14 mouse cellular contexts compared by ENCODE assay signal in the genomic region with DNA sequence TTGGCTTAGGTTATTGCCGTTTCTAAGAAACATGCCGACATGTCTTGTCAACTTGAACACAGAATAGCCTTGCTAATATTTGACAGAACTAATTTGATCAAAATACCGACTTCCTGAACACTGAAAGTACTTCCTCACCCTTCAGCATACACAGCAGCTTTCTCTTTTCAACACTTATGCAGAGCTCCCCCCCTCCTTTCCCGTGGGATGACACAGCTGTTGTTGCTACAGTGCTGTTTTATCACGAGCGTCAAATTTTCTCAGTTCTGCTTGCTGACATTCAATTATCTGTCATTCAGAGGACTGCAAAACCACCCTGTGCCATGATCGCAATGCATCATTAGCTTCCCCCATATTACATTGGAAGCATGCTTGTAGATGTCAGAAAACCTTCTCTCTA. TPM values are rescaled to one million over a fixed set of nuclear protein-coding genes. Genes with fewer than 3 reads are reported as not detected.
DNase-seq lines count a peak whose midpoint lies in the region; ATAC-seq lines count a peak whose summit lies in the region.
"Had no signal": no experiment of that assay in that cellular context is flagged by ENCODE, and none has a peak within 500 bp of the region (broad histone marks: within the 10 kb centered on the region; RNA-seq: fewer than 3 reads in every experiment).

No protein-coding gene starts in this region.

- no peaks in the 10 kb centered on the region for H3K36me3 ChIP-seq in liver, embryonic 12.5 days
- H3K36me3 ChIP-seq: limb, embryonic 10.5 days had no signal

- H3K9me3 ChIP-seq in liver, embryonic 12.5 days (replicated peaks): no peaks in the 10 kb centered on the region
- H3K9me3 ChIP-seq: limb, embryonic 10.5 days had no signal

- H3K27me3 ChIP-seq in liver, embryonic 12.5 days (replicated peaks): no peaks in the 10 kb centered on the region

- H3K27ac ChIP-seq in liver, embryonic 12.5 days: no peak overlapping the region
- H3K27ac ChIP-seq: limb, embryonic 10.5 days had no signal

- no peak overlapping the region for H3K4me2 ChIP-seq in liver, embryonic 12.5 days

- no peaks in the 10 kb centered on the region for H3K4me1 ChIP-seq in liver, embryonic 12.5 days
- H3K4me1 ChIP-seq: limb, embryonic 10.5 days had no signal

- no peak overlapping the region for H3K4me3 ChIP-seq in liver, embryonic 12.5 days
- H3K4me3 ChIP-seq: limb, embryonic 10.5 days had no signal

- peak; percentile 10 for DNase-seq in kidney, postnatal 14 days
- DNase-seq in kidney, postnatal 36 days: no peak
- DNase-seq in frontal cortex, postnatal 10 days (ENCODE audit: low spot score in 2 of 2): peak; percentile 18 to 46
- DNase-seq in thymus, postnatal 10 days (ENCODE audit: low spot score in 2 of 2): no peak
- no peak for DNase-seq in liver
- DNase-seq: cerebellum, postnatal 10 days; lung, postnatal 14 days had no signal

- 49% methylated on average over 7 of the region's 7 CpGs for WGBS in liver, embryonic 12.5 days (ENCODE audit: insufficient replicate concordance)

- ATAC-seq in hematopoietic stem cell, adult 5-6 weeks (replicated peaks in 1 of 2; ENCODE audit: insufficient read depth in 1 of 2, low FRiP score in 2 of 2, low TSS enrichment in 1 of 2, low read depth in 1 of 2, poor library complexity in 2 of 2, severe bottlenecking in 2 of 2): peak; percentile 69 to 72
- peak; percentile 81 for ATAC-seq in megakaryocyte progenitor cell, adult 5-6 weeks (replicated peaks; ENCODE audit: poor library complexity)
- no peak for ATAC-seq in liver, embryonic 12.5 days

- H3K9ac ChIP-seq in liver, embryonic 12.5 days: no peak overlapping the region

RNA-seq across cellular contexts. Expression of a gene that starts 10.8 kb away (rescaled TPM):
- total RNA-seq in hematopoietic stem cell, adult 5-6 weeks (2017): not detected in 2 replicates
- total RNA-seq in megakaryocyte progenitor cell, adult 5-6 weeks (2015): not detected in 2 replicates
- total RNA-seq in megakaryocyte progenitor cell, adult 5-6 weeks (2017): not detected in 2 replicates
- polyA plus RNA-seq in liver, embryonic 12.5 days (2016; fragmentation: Nextera tagmentation; extraction: Ambion mirVana): not detected in 2 replicates
- total RNA-seq: heart, postnatal 36 days had no signal
- polyA plus RNA-seq: limb, embryonic 10.5 days; neural tube, embryonic 11.5 days; spleen, adult 2 months had no signal

RNA-seq across cellular contexts. Expression of a gene that starts 44.2 kb away (rescaled TPM):
- 3.6 and 4.2 TPM in 2 replicates for total RNA-seq in hematopoietic stem cell, adult 5-6 weeks (2017)
- total RNA-seq in megakaryocyte progenitor cell, adult 5-6 weeks (2015): 0.07 and 0.32 TPM in 2 replicates
- total RNA-seq in megakaryocyte progenitor cell, adult 5-6 weeks (2017): 0.08 and 0.84 TPM in 2 replicates
- polyA plus RNA-seq in liver, embryonic 12.5 days (2016; fragmentation: Nextera tagmentation; extraction: Ambion mirVana): 0.04 and 0.14 TPM in 2 replicates

Comparison
In these comparisons a context has a peak if more than half of its experiments do, and no peak if none do; other contexts are left out.
1. DNase-seq: peak in kidney, postnatal 14 days (single experiment) and frontal cortex, postnatal 10 days (2 of 2); none in kidney, postnatal 36 days (0 of 2), thymus, postnatal 10 days (0 of 2) and liver (single experiment).